Mouse (Mus musculus): Measurements from ENCODE around the gene Cobl. TPM values are rescaled to one million over a fixed set of nuclear protein-coding genes. Genes with fewer than 3 reads are reported as not detected.

Cobl gene
- 10 to 100 TPM; 26.4 to 38.5 TPM for total RNA-seq (2021)

- peak; percentile 29 to 32 for DNase-seq
- intact Hi-C loops (cut with DNase I), result loop anchor here (5.0 kb wide), 1 partner anchor 68 kb away; no protein-coding TSS in a partner anchor
These were observed at the start of gene Cobl for GRCm38 (mm10) chr11:12464181-12465162. Gene Cobl (minus strand): TSS chr11:12464960.

GRCm38 (mm10) chr11:12513796-12514195 is 49.0 kb upstream of the Cobl start:
- intact Hi-C loops (cut with DNase I), result no loop called here
- DNase-seq, result no peak

- intact Hi-C loops (cut with DNase I), result no loop called here
- DNase-seq, result no peak
These were observed 41.7 kb upstream of the Cobl start for GRCm38 (mm10) chr11:12506371-12506890.

GRCm38 (mm10) chr11:12503756-12504155 is 39.0 kb upstream of the Cobl start:
- intact Hi-C loops (cut with DNase I), result no loop called here
- DNase-seq, result no peak

- DNase-seq, result no peak
- intact Hi-C loops (cut with DNase I), result no loop called here
These were observed 37.0 kb upstream of the Cobl start for GRCm38 (mm10) chr11:12501721-12502120.

GRCm38 (mm10) chr11:12493791-12494190 is 29.0 kb upstream of the Cobl start:
- intact Hi-C loops (cut with DNase I), result no loop called here
- no peak for DNase-seq

- intact Hi-C loops (cut with DNase I), result no loop called here
- no peak for DNase-seq
These were observed 15.2 kb upstream of the Cobl start for GRCm38 (mm10) chr11:12479856-12480403.

- no peak for DNase-seq
- intact Hi-C loops (cut with DNase I), result no loop called here
These were observed 9.7 kb upstream of the Cobl start for GRCm38 (mm10) chr11:12474299-12474935.

- intact Hi-C loops (cut with DNase I), result no loop called here
- no peak for DNase-seq
These were observed 9.0 kb upstream of the Cobl start for GRCm38 (mm10) chr11:12473625-12474298.

GRCm38 (mm10) chr11:12469638-12470037 is 4.9 kb upstream of the Cobl start:
- DNase-seq, result no peak
- intact Hi-C loops (cut with DNase I), result no loop called here

GRCm38 (mm10) chr11:12468661-12469060 is 3.9 kb upstream of the Cobl start:
- DNase-seq, result no peak
- intact Hi-C loops (cut with DNase I), result no loop called here

- DNase-seq, result no peak
- intact Hi-C loops (cut with DNase I), result no loop called here
These were observed 3.1 kb upstream of the Cobl start for GRCm38 (mm10) chr11:12467836-12468235.

- intact Hi-C loops (cut with DNase I), result no loop called here
- DNase-seq, result no peak
These were observed 2.5 kb upstream of the Cobl start for GRCm38 (mm10) chr11:12467217-12467616.

GRCm38 (mm10) chr11:12466606-12467005 is 1.8 kb upstream of the Cobl start:
- intact Hi-C loops (cut with DNase I), result no loop called here
- no peak for DNase-seq

- no peak for DNase-seq
- intact Hi-C loops (cut with DNase I), result no loop called here
These were observed 469 bp upstream of the Cobl start for GRCm38 (mm10) chr11:12465229-12465628.

GRCm38 (mm10) chr11:12463615-12464170 is 1.1 kb downstream of the Cobl start:
- intact Hi-C loops (cut with DNase I), result loop anchor here (5.0 kb wide), 1 partner anchor 69 kb away; no protein-coding TSS in a partner anchor
- no peak for DNase-seq

- DNase-seq, result no peak
- intact Hi-C loops (cut with DNase I), result loop anchor here (5.0 kb wide), 1 partner anchor 72 kb away; no protein-coding TSS in a partner anchor
These were observed 4.8 kb downstream of the Cobl start for GRCm38 (mm10) chr11:12459781-12460581.

- no peak for DNase-seq
- intact Hi-C loops (cut with DNase I), result no loop called here
These were observed 5.9 kb downstream of the Cobl start for GRCm38 (mm10) chr11:12458814-12459213.

GRCm38 (mm10) chr11:12458392-12458791 is 6.4 kb downstream of the Cobl start:
- DNase-seq, result peak; percentile 35 to 43
- intact Hi-C loops (cut with DNase I), result no loop called here
